Mouse (Mus musculus) splenic B cell, adult 2 months (primary cell): ENCODE data around the gene Hdac6.

Source experiments
- DNase-seq: peaks from one replicate; pipeline ENCODE4 v3.0.0-alpha.2; 2011; ENCODE audit warnings: low read depth, low spot score
- H3K27me3 ChIP-seq: 2 replicates; pipeline ENCODE4 v1.6.1; 2012; ENCODE audit warnings: mild to moderate bottlenecking, low read length, moderate library complexity, mixed read lengths; ENCODE audit not compliant: control insufficient read depth, poor library complexity, insufficient read depth, severe bottlenecking
- H3K36me3 ChIP-seq: 2 replicates; pipeline ENCODE4 v1.6.1; 2012; ENCODE audit warnings: mild to moderate bottlenecking, low read length, moderate library complexity, mixed read lengths; ENCODE audit not compliant: control insufficient read depth, poor library complexity, insufficient read depth, severe bottlenecking

Gene Hdac6

GRCm38 (mm10) chrX:7898880-7899874, 48.5 kb downstream of the Hdac6 start, which contains the start of the genes Pqbp1 and Timm17b:
Gene Pqbp1 (minus strand): TSS chrX:7899269.
Gene Timm17b (plus strand): TSS chrX:7899357.
- DNase-seq: peak; percentile 94
- H3K36me3 ChIP-seq: peaks cover 9% of the 10 kb centered on the region; the same call in 1 of the 2 replicates
- H3K27me3 ChIP-seq: no peaks in the 10 kb centered on the region

- peak; percentile 75 for DNase-seq
- H3K27me3 ChIP-seq: no peaks in the 10 kb centered on the region
- H3K36me3 ChIP-seq: peaks cover 9% of the 10 kb centered on the region; the same call in 1 of the 2 replicates
These were observed 49.5 kb downstream of the Hdac6 start for GRCm38 (mm10) chrX:7898211-7898610.

- DNase-seq: peak; percentile 87
- H3K27me3 ChIP-seq: no peaks in the 10 kb centered on the region
- H3K36me3 ChIP-seq: no peaks in the 10 kb centered on the region; the same call in 1 of the 2 replicates
These were observed 63.7 kb downstream of the Hdac6 start, which contains the start of gene Slc35a2 for GRCm38 (mm10) chrX:7883841-7884567. Gene Slc35a2 (plus strand): TSS chrX:7884028.
